23 mouse cellular contexts compared by ENCODE assay signal in genomic region chr5:27184963-27185362, GRCm38 (mm10).
"Had no signal": no experiment of that assay in that cellular context is flagged by ENCODE, and none has a peak within 500 bp of the region (broad histone marks: within the 10 kb centered on the region; RNA-seq: fewer than 3 reads in every experiment).

No protein-coding gene starts in this region.

- H3K4me1 ChIP-seq: heart, embryonic 13.5 days; heart, embryonic 15.5 days; intestine, embryonic 15.5 days; limb, embryonic 12.5 days had no signal

- H3K27me3 ChIP-seq: heart, embryonic 13.5 days; heart, embryonic 15.5 days; intestine, embryonic 15.5 days; limb, embryonic 12.5 days had no signal

- H3K9me3 ChIP-seq: heart, embryonic 13.5 days; heart, embryonic 15.5 days; intestine, embryonic 15.5 days; limb, embryonic 12.5 days had no signal

- DNase-seq: gastrocnemius, adult 2 months; gastrocnemius, postnatal 10 days; gastrocnemius, postnatal 25 days; heart, postnatal 14 days; heart, postnatal 36 days; kidney, adult 18-20 months; kidney, adult 8-10 months; kidney, postnatal 10 days; kidney, postnatal 25 days; kidney, postnatal 4 days; left cerebral cortex, postnatal 4 days; liver had no signal

- ATAC-seq: hindbrain, embryonic 16.5 days; inflammation-experienced regulatory T-cells, adult 6 months; intestine, embryonic 15.5 days; intestine, postnatal 0 days had no signal

- H3K36me3 ChIP-seq: heart, embryonic 13.5 days; heart, embryonic 15.5 days; intestine, embryonic 15.5 days; limb, embryonic 12.5 days had no signal

- H3K9ac ChIP-seq: heart, embryonic 13.5 days; heart, embryonic 15.5 days; hindbrain, embryonic 14.5 days; intestine, embryonic 15.5 days; limb, embryonic 12.5 days; liver, embryonic 14.5 days had no signal

- H3K4me2 ChIP-seq: heart, embryonic 13.5 days; heart, embryonic 15.5 days; hindbrain, embryonic 14.5 days; intestine, embryonic 15.5 days; limb, embryonic 12.5 days; liver, embryonic 11.5 days had no signal

- H3K4me3 ChIP-seq: gastrocnemius, adult 2 months; heart, embryonic 13.5 days; heart, embryonic 15.5 days; intestine, embryonic 15.5 days; layer of hippocampus, adult 2 months; limb, embryonic 12.5 days had no signal

- H3K27ac ChIP-seq: gastrocnemius, adult 2 months; heart, embryonic 13.5 days; heart, embryonic 15.5 days; hindbrain, embryonic 14.5 days; intestine, embryonic 15.5 days; layer of hippocampus, adult 2 months; limb, embryonic 12.5 days; liver, embryonic 14.5 days had no signal
